Mouse (Mus musculus): ENCODE data around the gene Lgals3bp.
"Not testable (repeated sequence)": the region's sequence is repeated elsewhere in the genome, so short reads cannot be mapped to it uniquely, and the experiment has no call there.

Lgals3bp gene

GRCm38 (mm10) chr11:118403183-118403582 lies 1.3 kb upstream of the Lgals3bp start:
- in situ Hi-C loops (cut with MboI, MseI): loop anchor here (10.0 kb wide), 1 partner anchor 1832 kb away; the partner anchor contains the start of gene Bahcc1

GRCm38 (mm10) chr11:118401195-118401594 lies 697 bp downstream of the Lgals3bp start:
- in situ Hi-C loops (cut with MboI, MseI): loop anchor here (10.0 kb wide), 1 partner anchor 1834 kb away; the partner anchor contains the start of gene Bahcc1

GRCm38 (mm10) chr11:118400566-118400936 lies 1.3 kb downstream of the Lgals3bp start:
- in situ Hi-C loops (cut with MboI, MseI): loop anchor here (10.0 kb wide), 1 partner anchor 1834 kb away; the partner anchor contains the start of gene Bahcc1

- in situ Hi-C loops (cut with MboI, MseI): loop anchor here (10.0 kb wide), 1 partner anchor 1835 kb away; the partner anchor contains the start of gene Bahcc1
Observed at GRCm38 (mm10) chr11:118399891-118400565, 1.9 kb downstream of the Lgals3bp start.

GRCm38 (mm10) chr11:118397806-118398530 lies 3.9 kb downstream of the Lgals3bp start:
- in situ Hi-C loops (cut with MboI, MseI): no loop called here

GRCm38 (mm10) chr11:118394538-118394937 lies 7.4 kb downstream of the Lgals3bp start:
- in situ Hi-C loops (cut with MboI, MseI): no loop called here

GRCm38 (mm10) chr11:118393991-118394390 lies 7.9 kb downstream of the Lgals3bp start:
- in situ Hi-C loops (cut with MboI, MseI): no loop called here

- in situ Hi-C loops (cut with MboI, MseI): not testable (repeated sequence)
Observed at GRCm38 (mm10) chr11:118387816-118388215, 14.1 kb downstream of the Lgals3bp start.

- in situ Hi-C loops (cut with MboI, MseI): loop anchor here (5.0 kb wide), 1 partner anchor 52 kb away; no protein-coding TSS in a partner anchor
Observed at GRCm38 (mm10) chr11:118379251-118380009, 22.5 kb downstream of the Lgals3bp start.

GRCm38 (mm10) chr11:118378656-118379055 lies 23.2 kb downstream of the Lgals3bp start:
- in situ Hi-C loops (cut with MboI, MseI): loop anchor here (5.0 kb wide), 1 partner anchor 51 kb away; no protein-coding TSS in a partner anchor

- in situ Hi-C loops (cut with MboI, MseI): loop anchor here (5.0 kb wide), 1 partner anchor 49 kb away; no protein-coding TSS in a partner anchor
Observed at GRCm38 (mm10) chr11:118376323-118376722, 25.6 kb downstream of the Lgals3bp start.

GRCm38 (mm10) chr11:118375881-118376280 lies 26.0 kb downstream of the Lgals3bp start:
- in situ Hi-C loops (cut with MboI, MseI): loop anchor here (5.0 kb wide), 1 partner anchor 49 kb away; no protein-coding TSS in a partner anchor

- in situ Hi-C loops (cut with MboI, MseI): loop anchor here (5.0 kb wide), 1 partner anchor 48 kb away; no protein-coding TSS in a partner anchor
Observed at GRCm38 (mm10) chr11:118375461-118375860, 26.4 kb downstream of the Lgals3bp start.

GRCm38 (mm10) chr11:118375006-118375405 lies 26.9 kb downstream of the Lgals3bp start:
- in situ Hi-C loops (cut with MboI, MseI): loop anchor here (5.0 kb wide), 1 partner anchor 48 kb away; no protein-coding TSS in a partner anchor

GRCm38 (mm10) chr11:118374506-118374905 lies 27.4 kb downstream of the Lgals3bp start:
- in situ Hi-C loops (cut with MboI, MseI): no loop called here

GRCm38 (mm10) chr11:118372641-118373040 lies 29.3 kb downstream of the Lgals3bp start:
- in situ Hi-C loops (cut with MboI, MseI): no loop called here

GRCm38 (mm10) chr11:118371876-118372275 lies 30.0 kb downstream of the Lgals3bp start:
- in situ Hi-C loops (cut with MboI, MseI): no loop called here

- in situ Hi-C loops (cut with MboI, MseI): no loop called here
Observed at GRCm38 (mm10) chr11:118369657-118370056, 32.2 kb downstream of the Lgals3bp start.

- in situ Hi-C loops (cut with MboI, MseI): no loop called here
Observed at GRCm38 (mm10) chr11:118369251-118369650, 32.6 kb downstream of the Lgals3bp start.

- in situ Hi-C loops (cut with MboI, MseI): no loop called here
Observed at GRCm38 (mm10) chr11:118368330-118368729, 33.6 kb downstream of the Lgals3bp start.

GRCm38 (mm10) chr11:118366559-118366958 lies 35.3 kb downstream of the Lgals3bp start:
- in situ Hi-C loops (cut with MboI, MseI): no loop called here

Measured in T-helper 2 cell (primary cell).